ENCODE assay signal across 1 mouse cellular context in genomic region chr4:46533934-46534720, GRCm38 (mm10).
TF ChIP-seq lines count a peak whose summit lies in the region.

No protein-coding gene starts in this region.

TF ChIP-seq in CH12.LX, 34 proteins besides CTCF, POLR2A, EP300 and RAD21 (continued from another document):
- no peak for TF ChIP-seq ZKSCAN1 (IDR thresholded peaks at IDR 0.05; ENCODE audit: borderline replicate concordance, low read depth, low read length)
- TF ChIP-seq USF1 (IDR thresholded peaks at IDR 0.05; ENCODE audit: low read depth, low read length), result no peak
- peak; percentile 44; the same call in 1 of the 2 replicates for TF ChIP-seq ELF1 (IDR thresholded peaks at IDR 0.05; ENCODE audit: low read depth, low read length)
- peak; percentile 68; the same call in 1 of the 2 replicates for TF ChIP-seq MAZ (IDR thresholded peaks at IDR 0.05; ENCODE audit: low read depth, low read length)
- TF ChIP-seq NELFE (IDR thresholded peaks at IDR 0.05; ENCODE audit: low read depth, low read length), result peak; percentile 64
- peak; percentile 69 for TF ChIP-seq CHD2 (IDR thresholded peaks at IDR 0.05; ENCODE audit: low read length)
- peak; percentile 93 for TF ChIP-seq UBTF (IDR thresholded peaks at IDR 0.05; ENCODE audit: low read depth, low read length)
- no peak; the same call in 1 of the 2 replicates for TF ChIP-seq SMC3 (IDR thresholded peaks at IDR 0.05; ENCODE audit: low read depth, low read length)
- TF ChIP-seq MYC (IDR thresholded peaks at IDR 0.05; ENCODE audit: low read depth, low read length), result peak; percentile 89
- no peak for TF ChIP-seq GABPA (IDR thresholded peaks at IDR 0.05; ENCODE audit: insufficient replicate concordance, low read depth, low read length)
- TF ChIP-seq MAFK (IDR thresholded peaks at IDR 0.05; ENCODE audit: insufficient replicate concordance, low read length), result no peak
- TF ChIP-seq ZMIZ1 (IDR thresholded peaks at IDR 0.05; ENCODE audit: low read depth, low read length), result peak; percentile 60; the same call in 1 of the 2 replicates
- TF ChIP-seq IRF4 (IDR thresholded peaks at IDR 0.05; ENCODE audit: low read depth, low read length), result no peak; the same call in 1 of the 2 replicates
- 0 out of 2 replicates have a peak, but pooled peaks have one; percentile 27 for TF ChIP-seq TBP (conservative IDR thresholded peaks at IDR 0.05; ENCODE audit: low read depth, low read length)
- TF ChIP-seq PAX5 (IDR thresholded peaks at IDR 0.05; ENCODE audit: low read length), result no peak
- TF ChIP-seq MXI1 (IDR thresholded peaks at IDR 0.05; ENCODE audit: low read depth, low read length), result peak; percentile 80
- TF ChIP-seq E2F4 (IDR thresholded peaks at IDR 0.05; ENCODE audit: insufficient replicate concordance, low read depth, low read length), result no peak
